Mouse (Mus musculus) embryonic facial prominence, embryonic 12.5 days (tissue): ENCODE data around the gene Dmrtb1. TPM values are rescaled to one million over a fixed set of nuclear protein-coding genes. Genes with fewer than 3 reads are reported as not detected.

ENCODE experiments used
- ATAC-seq: fragments of 200-750 bp; cut with Nextera tagmentation; 2 replicates; pipeline ENCODE4 v1.8.0; 2017; ENCODE audit not compliant: insufficient number of reproducible peaks, insufficient read depth, low FRiP score, low TSS enrichment
- H3K27ac ChIP-seq: fragments of 300-500 bp; sonication (generic); 2 replicates; pipeline ENCODE4 v1.5.1; 2016; ENCODE audit warnings: mild to moderate bottlenecking
- H3K27me3 ChIP-seq: fragments of 300-500 bp; sonication (generic); 2 replicates; pipeline ENCODE4 v1.6.1; 2016; ENCODE audit warnings: mild to moderate bottlenecking, moderate library complexity
- H3K36me3 ChIP-seq: fragments of 300-500 bp; sonication (generic); 2 replicates; pipeline ENCODE4 v1.6.1; 2016; ENCODE audit warnings: mild to moderate bottlenecking
- H3K4me1 ChIP-seq: fragments of 300-500 bp; sonication (generic); 2 replicates; pipeline ENCODE4 v1.6.1; 2016
- H3K4me2 ChIP-seq: fragments of 300-500 bp; sonication (generic); replicated peaks from 2 replicates; pipeline ENCODE4 v1.6.1; 2016; ENCODE audit warnings: mild to moderate bottlenecking, moderate library complexity
- H3K4me3 ChIP-seq: fragments of 300-500 bp; sonication (generic); 2 replicates; pipeline ENCODE4 v1.5.1; 2016; ENCODE audit warnings: mild to moderate bottlenecking
- H3K9ac ChIP-seq: fragments of 300-500 bp; sonication (generic); 2 replicates; pipeline ENCODE4 v1.6.1; 2016; ENCODE audit warnings: mild to moderate bottlenecking, moderate library complexity
- H3K9me3 ChIP-seq: fragments of 300-500 bp; sonication (generic); 2 replicates; pipeline ENCODE4 v1.6.1; 2016; ENCODE audit warnings: mild to moderate bottlenecking, moderate library complexity
- WGBS: fragments of 180-500 bp; shearing (Covaris S2); methylation state at CpG from one replicate; pipeline ENCODE4 v1.1.7; 2016; 5-methylcytosine and 5-hydroxymethylcytosine counted together
- polyA plus RNA-seq: library from polyadenylated mRNA; unstranded; fragments of >200 nt; fragmentation: Nextera tagmentation; extraction: Ambion mirVana; gene quantifications from 2 replicates; pipeline ENCODE4 v1.2.1, GENCODE M21; 2016

The Dmrtb1 gene
- polyA plus RNA-seq: 2.1 and 2.6 TPM in 2 replicates

DNA sequence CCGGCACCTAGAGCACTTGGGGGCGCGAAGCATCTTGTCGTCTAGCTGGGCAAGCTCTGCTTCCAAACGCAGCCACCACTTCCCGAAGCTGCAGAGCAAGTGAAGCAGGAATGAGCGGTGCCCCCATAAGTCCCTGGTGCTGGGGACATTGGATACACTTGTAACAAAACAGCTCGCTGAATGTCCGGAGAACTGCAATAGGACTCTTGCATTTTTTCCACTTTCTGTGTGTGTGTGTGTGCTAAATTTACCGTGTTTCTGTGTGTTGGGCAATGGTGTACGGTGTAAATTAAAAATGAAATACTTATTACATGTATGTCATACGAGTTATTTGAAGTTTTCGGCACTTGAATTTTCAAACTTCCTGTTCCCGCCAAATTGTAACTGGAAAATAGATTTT is at the start of gene Dmrtb1:
TSS of gene Dmrtb1 (minus strand) at position 101 of the 400 bp plus-strand sequence.
- Histone ChIP-seq H3K9me3 (no peaks in the 10 kb centered on the region), H3K27me3 (0 out of 2 replicates have a peak, but pooled peaks cover 18% of the 10 kb centered on the region), H3K36me3 (no peaks in the 10 kb centered on the region), H3K4me2 (no peak within 1 kb of the TSS), H3K4me1 (no peaks in the 10 kb centered on the region), H3K9ac (no peak within 1 kb of the TSS), H3K4me3 (no peak within 1 kb of the TSS), H3K27ac (no peak within 1 kb of the TSS)
- 90% methylated on average over 14 of the region's 14 CpGs for WGBS
- ATAC-seq: no peak

DNA sequence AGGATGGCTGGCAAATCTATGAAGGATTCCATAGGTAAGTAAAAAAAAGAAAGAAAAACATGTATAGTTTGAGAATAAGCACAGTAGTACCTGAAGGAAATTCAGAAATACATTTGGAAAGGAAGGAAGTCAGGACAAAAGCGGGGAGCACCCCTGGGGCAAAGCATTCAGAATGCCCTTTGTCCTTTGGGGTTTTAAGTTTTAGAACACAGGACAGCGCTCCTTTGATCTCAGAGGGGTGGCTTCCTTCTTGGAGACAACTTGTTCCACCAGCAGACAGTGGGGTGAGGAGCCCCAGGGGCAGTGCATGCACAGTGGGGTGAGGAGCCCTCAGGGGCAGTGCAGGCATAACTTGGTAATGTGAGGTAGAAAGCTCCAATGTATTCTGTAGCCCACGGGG is 49.6 kb upstream of the Dmrtb1 start:
- no peak overlapping the region for H3K27ac ChIP-seq
- no peak for ATAC-seq

DNA sequence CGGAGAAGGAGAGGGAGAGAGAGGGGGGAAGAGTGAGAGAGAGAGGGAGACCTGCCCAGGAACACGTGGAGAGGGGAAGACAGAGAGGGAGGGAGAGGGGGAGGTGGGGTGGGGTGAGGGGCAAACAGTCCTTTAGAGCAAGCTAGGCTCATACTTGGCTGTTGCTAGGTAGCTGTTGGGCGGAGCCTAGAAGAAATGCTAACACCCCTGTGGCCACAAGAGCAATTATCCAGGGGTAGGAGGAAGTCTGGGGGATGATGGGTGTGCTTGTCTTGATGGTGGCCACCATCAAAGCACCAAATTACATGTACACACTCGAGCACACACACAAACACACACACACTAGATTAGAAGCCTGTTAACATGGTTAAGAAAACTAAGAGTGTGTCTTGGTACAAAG is 48.6 kb upstream of the Dmrtb1 start:
- Histone ChIP-seq H3K9ac (no peak overlapping the region), H3K4me2 (no peak overlapping the region), H3K27me3 (no peaks in the 10 kb centered on the region), H3K9me3 (no peaks in the 10 kb centered on the region), H3K4me1 (peaks cover 26% of the 10 kb centered on the region), H3K27ac (no peak overlapping the region), H3K4me3 (no peak overlapping the region), H3K36me3 (no peaks in the 10 kb centered on the region)
- WGBS: 35% methylated on average over 4 of the region's 4 CpGs
- no peak for ATAC-seq

More for the DNA sequence above, 49.6 kb upstream of the Dmrtb1 start:
- Histone ChIP-seq H3K9me3 (no peaks in the 10 kb centered on the region), H3K27me3 (no peaks in the 10 kb centered on the region; the same call in 1 of the 2 replicates), H3K4me3 (no peak overlapping the region), H3K4me2 (no peak overlapping the region), H3K4me1 (peaks cover 26% of the 10 kb centered on the region), H3K9ac (no peak overlapping the region), H3K36me3 (no peaks in the 10 kb centered on the region)
- 23% methylated on average over 3 of the region's 3 CpGs for WGBS

DNA sequence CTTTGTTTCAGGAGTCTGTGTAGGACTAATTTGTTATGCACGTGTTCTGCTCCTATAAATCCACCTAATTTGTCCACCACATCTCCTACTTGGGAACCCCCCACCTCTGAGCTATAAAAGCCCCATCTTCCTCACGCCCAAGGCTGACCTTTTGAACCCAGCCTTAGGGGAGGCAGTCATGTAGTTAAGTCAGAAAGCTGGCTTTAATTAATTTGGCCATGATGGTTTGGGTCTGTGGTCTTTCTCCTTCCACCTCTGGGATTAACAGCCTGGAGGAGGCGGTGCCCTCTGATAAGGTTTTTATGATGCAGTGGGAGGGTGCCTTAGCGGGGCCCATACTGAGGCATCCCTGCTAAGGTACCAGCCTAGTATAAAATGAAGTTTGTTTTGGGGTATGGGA is 48.2 kb upstream of the Dmrtb1 start:
- no peak for ATAC-seq
- 12% methylated on average over 4 of the region's 4 CpGs for WGBS
- no peak overlapping the region for H3K27ac ChIP-seq
- no peak overlapping the region for H3K4me3 ChIP-seq
- no peaks in the 10 kb centered on the region for H3K36me3 ChIP-seq
- H3K9me3 ChIP-seq: no peaks in the 10 kb centered on the region
- H3K9ac ChIP-seq: no peak overlapping the region
- H3K27me3 ChIP-seq: no peaks in the 10 kb centered on the region
- no peak overlapping the region for H3K4me2 ChIP-seq
- H3K4me1 ChIP-seq: peaks cover 26% of the 10 kb centered on the region

DNA sequence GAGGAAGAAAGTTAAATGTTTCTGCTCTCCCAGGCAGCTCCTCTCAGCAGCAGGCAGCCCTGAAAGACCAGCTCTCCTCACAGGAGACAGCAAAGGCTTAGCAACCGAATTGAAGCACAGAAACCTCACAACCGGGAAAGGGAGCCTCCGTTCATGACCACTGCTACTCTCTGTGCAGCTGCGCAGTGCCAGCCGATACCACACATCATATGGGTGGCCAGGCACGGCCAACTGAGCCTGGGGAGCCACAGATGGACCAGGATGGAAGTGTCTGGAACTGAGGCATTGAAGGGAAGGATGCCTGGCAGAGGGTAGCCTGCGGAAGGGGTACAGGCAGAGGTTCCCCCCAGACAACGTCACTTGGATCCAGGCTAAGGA is 47.0 kb upstream of the Dmrtb1 start:
- H3K27me3 ChIP-seq: no peaks in the 10 kb centered on the region
- ATAC-seq: no peak
- H3K9ac ChIP-seq: no peak overlapping the region
- H3K36me3 ChIP-seq: no peaks in the 10 kb centered on the region
- WGBS: 52% methylated on average over 8 of the region's 8 CpGs
- no peak overlapping the region for H3K27ac ChIP-seq
- no peak overlapping the region for H3K4me3 ChIP-seq
- H3K4me1 ChIP-seq: peaks cover 26% of the 10 kb centered on the region
- H3K4me2 ChIP-seq: no peak overlapping the region
- no peaks in the 10 kb centered on the region for H3K9me3 ChIP-seq

DNA sequence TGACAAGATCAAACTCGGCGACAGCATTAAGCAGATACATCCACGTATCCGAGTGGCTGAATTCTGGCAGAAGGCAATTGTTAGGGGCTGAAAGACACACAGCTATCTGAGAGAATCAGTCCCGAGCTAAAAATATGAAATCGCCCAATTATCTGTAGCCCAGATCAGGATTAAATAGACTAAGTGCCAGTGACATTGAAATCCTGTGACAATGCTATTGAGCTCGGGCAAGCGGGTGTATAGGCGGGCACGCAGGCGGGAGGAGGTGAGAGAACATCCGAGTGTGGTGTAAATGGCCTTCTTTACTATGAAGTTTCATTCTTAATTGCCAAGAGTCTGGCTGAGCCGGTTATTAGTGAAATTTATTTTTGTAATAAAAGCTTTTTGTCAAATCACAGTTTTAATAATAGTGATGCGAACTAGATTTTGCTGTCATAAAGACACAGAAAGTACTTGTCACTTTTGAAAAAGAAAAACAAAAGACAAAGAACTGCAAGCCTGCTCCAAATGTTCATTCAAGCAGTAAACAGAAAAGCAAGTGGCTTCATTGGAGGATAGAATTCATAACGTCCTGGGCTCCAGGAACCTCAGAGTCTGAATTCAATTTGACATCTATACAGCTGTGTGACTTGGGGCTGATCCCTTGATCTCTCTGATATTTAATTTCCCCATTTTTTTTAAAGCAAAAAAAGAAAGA is 46.5 kb upstream of the Dmrtb1 start:
- no peak overlapping the region for H3K4me3 ChIP-seq
- no peak overlapping the region for H3K4me2 ChIP-seq
- H3K9me3 ChIP-seq: no peaks in the 10 kb centered on the region
- no peaks in the 10 kb centered on the region for H3K36me3 ChIP-seq
- WGBS: 76% methylated on average over 15 of the region's 15 CpGs
- H3K9ac ChIP-seq: no peak overlapping the region
- H3K4me1 ChIP-seq: peaks cover 26% of the 10 kb centered on the region
- no peaks in the 10 kb centered on the region for H3K27me3 ChIP-seq
- no peak overlapping the region for H3K27ac ChIP-seq
- ATAC-seq: no peak

DNA sequence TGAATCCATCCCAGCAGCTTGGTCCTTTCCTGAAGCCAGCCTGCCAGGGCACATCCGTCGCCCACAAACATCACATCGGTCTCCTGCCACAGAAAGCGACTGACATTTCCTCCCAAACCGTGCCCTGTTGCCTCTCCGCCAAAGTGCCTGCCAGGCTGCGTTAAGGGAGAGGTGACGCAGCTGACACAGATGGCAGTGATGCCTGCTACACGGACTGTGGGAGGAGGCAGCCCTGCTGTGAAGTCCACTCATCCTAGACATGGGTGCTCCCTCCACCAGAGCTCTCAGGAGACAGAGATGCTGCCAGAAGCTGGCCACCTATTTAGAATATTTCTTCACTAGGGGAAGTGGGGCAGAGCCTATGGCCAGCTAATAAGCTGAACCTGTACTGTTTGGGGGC is 41.4 kb upstream of the Dmrtb1 start:
- no peak overlapping the region for H3K9ac ChIP-seq
- no peaks in the 10 kb centered on the region for H3K36me3 ChIP-seq
- H3K4me2 ChIP-seq: no peak overlapping the region
- no peak overlapping the region for H3K27ac ChIP-seq
- no peak for ATAC-seq
- H3K4me1 ChIP-seq: no peaks in the 10 kb centered on the region
- no peaks in the 10 kb centered on the region; the same call in 1 of the 2 replicates for H3K27me3 ChIP-seq
- H3K4me3 ChIP-seq: no peak overlapping the region
- no peaks in the 10 kb centered on the region for H3K9me3 ChIP-seq
- 69% methylated on average over 9 of the region's 9 CpGs for WGBS

DNA sequence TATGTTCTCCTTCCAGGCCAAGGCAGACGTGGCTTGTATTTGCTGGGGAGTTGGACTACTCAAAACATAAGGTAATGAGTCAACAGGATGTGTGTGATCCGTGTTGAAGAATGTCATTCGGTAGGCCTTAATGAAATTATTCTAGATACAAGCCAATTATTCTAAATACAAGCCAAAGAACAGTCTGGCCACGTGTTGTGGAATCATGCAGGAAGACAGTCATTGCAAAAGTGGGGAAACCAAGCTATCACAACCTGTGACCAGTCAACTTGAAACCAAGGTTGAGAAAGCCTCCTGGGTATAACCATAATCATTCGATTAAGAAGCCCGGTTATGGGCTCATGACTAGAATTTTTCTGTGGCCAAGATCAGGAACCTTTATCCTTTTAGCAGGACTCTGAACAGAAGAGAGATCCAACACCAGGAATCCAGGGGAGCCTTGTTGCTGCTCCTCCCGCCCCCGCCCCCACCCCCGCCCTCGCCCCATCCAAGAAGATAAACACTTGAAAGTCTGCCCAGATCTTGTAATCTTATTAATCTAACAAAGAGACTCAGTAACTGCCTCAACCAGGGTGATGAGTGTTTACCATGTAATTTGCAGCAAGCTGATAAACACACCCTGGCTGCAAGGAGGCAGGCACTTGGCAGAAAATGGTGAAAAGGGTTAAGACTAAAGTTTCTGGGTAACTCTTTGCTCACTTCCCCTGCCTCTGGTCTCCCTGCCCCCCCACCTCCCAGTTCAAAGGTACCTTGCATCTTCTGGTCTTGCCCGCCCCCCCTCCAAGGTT is 36.2 kb upstream of the Dmrtb1 start:
- Histone ChIP-seq H3K9ac (no peak overlapping the region), H3K4me3 (no peak overlapping the region), H3K4me1 (no peaks in the 10 kb centered on the region), H3K9me3 (no peaks in the 10 kb centered on the region), H3K27me3 (no peaks in the 10 kb centered on the region; the same call in 1 of the 2 replicates), H3K4me2 (no peak overlapping the region), H3K36me3 (no peaks in the 10 kb centered on the region), H3K27ac (no peak overlapping the region)
- ATAC-seq: no peak
- 78% methylated on average over 11 of the region's 11 CpGs for WGBS

DNA sequence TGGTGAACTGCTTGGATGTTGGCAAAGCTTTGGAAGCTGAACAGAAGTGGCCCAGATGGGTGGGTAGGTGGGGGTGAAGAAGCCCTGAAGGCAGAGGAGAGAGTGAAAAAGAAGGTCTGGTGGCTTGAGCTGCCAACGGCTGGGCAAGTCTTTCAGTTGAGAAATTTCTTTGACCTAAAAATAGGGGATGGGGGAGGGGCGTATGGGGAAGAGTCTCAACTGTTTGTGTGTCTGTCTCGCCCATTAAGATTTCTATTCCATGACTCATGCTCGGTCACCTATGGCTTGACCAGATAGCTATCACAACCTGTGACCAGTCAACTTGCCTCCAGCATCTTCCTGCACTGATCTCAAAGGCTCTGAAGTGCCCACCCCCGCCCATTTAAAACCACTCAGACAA is 35.1 kb upstream of the Dmrtb1 start:
- 71% methylated on average over 5 of the region's 5 CpGs for WGBS
- Histone ChIP-seq H3K27me3 (no peaks in the 10 kb centered on the region; the same call in 1 of the 2 replicates), H3K4me2 (no peak overlapping the region), H3K9me3 (no peaks in the 10 kb centered on the region), H3K36me3 (no peaks in the 10 kb centered on the region), H3K27ac (no peak overlapping the region), H3K4me1 (no peaks in the 10 kb centered on the region), H3K9ac (no peak overlapping the region), H3K4me3 (no peak overlapping the region)
- no peak for ATAC-seq

DNA sequence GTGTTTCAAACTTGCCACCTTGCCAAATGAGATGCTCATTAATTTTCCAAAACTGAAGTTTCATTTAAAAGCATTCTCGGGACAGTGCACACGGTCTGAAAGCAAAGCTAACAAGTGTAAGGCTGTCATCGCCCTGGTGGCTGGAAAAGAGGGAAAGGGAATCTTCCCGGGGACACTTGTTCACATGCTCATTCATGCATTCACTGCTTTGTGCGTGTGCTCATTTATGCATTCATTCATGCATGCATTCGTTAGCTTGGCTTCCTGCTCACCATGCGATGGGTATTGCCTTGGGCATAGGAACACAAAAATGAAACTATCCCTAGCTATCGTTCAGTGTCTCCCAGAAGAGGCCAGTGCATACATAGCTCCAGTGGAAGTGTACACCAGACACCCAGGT is 34.7 kb upstream of the Dmrtb1 start:
- H3K9ac ChIP-seq: no peak overlapping the region
- H3K27me3 ChIP-seq: no peaks in the 10 kb centered on the region; the same call in 1 of the 2 replicates
- ATAC-seq: no peak
- H3K9me3 ChIP-seq: no peaks in the 10 kb centered on the region
- 73% methylated on average over 8 of the region's 8 CpGs for WGBS
- H3K4me3 ChIP-seq: no peak overlapping the region
- H3K4me1 ChIP-seq: no peaks in the 10 kb centered on the region
- no peak overlapping the region for H3K4me2 ChIP-seq
- no peaks in the 10 kb centered on the region for H3K36me3 ChIP-seq
- no peak overlapping the region for H3K27ac ChIP-seq

DNA sequence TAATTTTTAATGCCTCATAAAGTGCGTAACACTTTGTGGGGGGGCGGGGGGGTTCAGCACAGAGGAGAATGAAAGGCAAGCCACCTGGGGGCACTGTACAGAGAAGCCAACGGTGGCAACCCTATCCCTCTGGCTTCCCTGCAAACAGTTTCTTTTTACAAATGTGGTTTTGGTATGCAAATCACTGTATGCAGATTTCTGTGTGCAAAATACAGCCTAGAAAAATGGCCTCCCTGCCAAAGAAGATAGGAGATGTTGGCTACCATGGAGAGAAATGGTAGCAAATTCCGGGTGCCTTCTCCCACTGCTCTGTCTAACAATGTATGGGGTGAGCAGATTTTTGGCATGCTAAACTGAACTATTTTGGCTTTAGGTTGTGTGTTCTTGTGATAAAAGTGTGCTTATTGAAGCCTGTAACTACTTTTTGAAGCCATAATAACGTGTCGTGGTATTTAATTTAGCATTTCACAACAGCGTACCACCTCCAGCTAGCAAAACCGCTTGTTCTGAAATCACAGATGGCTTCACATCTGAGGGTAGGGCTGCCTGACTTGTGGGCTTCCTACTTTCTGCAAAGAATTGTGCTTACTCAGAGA is 33.8 kb upstream of the Dmrtb1 start:
- ATAC-seq: no peak
- no peaks in the 10 kb centered on the region for H3K4me1 ChIP-seq
- no peak overlapping the region for H3K27ac ChIP-seq
- no peak overlapping the region for H3K4me3 ChIP-seq
- no peaks in the 10 kb centered on the region; the same call in 1 of the 2 replicates for H3K27me3 ChIP-seq
- H3K9ac ChIP-seq: no peak overlapping the region
- no peaks in the 10 kb centered on the region for H3K9me3 ChIP-seq
- H3K36me3 ChIP-seq: no peaks in the 10 kb centered on the region
- WGBS: 64% methylated on average over 8 of the region's 8 CpGs
- no peak overlapping the region for H3K4me2 ChIP-seq
